ENCODE assay signal across 13 mouse cellular contexts in genomic region chr7:3442476-3443062, GRCm38 (mm10). TPM values are rescaled to one million over a fixed set of nuclear protein-coding genes. Genes with fewer than 3 reads are reported as not detected.
DNase-seq lines count a peak whose midpoint lies in the region; ATAC-seq and TF ChIP-seq lines count a peak whose summit lies in the region.
"Had no signal": no experiment of that assay in that cellular context is flagged by ENCODE, and none has a peak within 500 bp of the region (broad histone marks: within the 10 kb centered on the region; RNA-seq: fewer than 3 reads in every experiment).

No protein-coding gene starts in this region.

- no peak overlapping the region for H3K4me3 ChIP-seq in hindbrain, postnatal 0 days (ENCODE audit: low read length)
- no peak overlapping the region for H3K4me3 ChIP-seq in midbrain, embryonic 14.5 days (replicated peaks; ENCODE audit: low read depth, low read length)
- H3K4me3 ChIP-seq: megakaryocyte, embryonic 14.5 days had no signal

- H3K27ac ChIP-seq in hindbrain, postnatal 0 days: no peak overlapping the region
- H3K27ac ChIP-seq in midbrain, embryonic 14.5 days (replicated peaks; ENCODE audit: low read depth, low read length): no peak overlapping the region

- H3K4me1 ChIP-seq in hindbrain, postnatal 0 days (ENCODE audit: insufficient read depth, low read length): no peaks in the 10 kb centered on the region
- H3K4me1 ChIP-seq in midbrain, embryonic 14.5 days (ENCODE audit: control insufficient read depth, insufficient read depth, low read length): no peaks in the 10 kb centered on the region
- H3K4me1 ChIP-seq: megakaryocyte, embryonic 14.5 days had no signal

- peak; percentile 96 for DNase-seq in A20 (ENCODE audit: low read depth, low spot score)
- DNase-seq in MEL-GATA-1-ER (ENCODE audit: extremely low read depth, low read depth): peak; percentile 67
- peak; percentile 40 to 44 for DNase-seq in lung, postnatal 4 days
- DNase-seq in spleen, postnatal 10 days (ENCODE audit: low spot score in 2 of 2): peak; percentile 7 to 58
- DNase-seq in kidney, adult 9 months: no peak
- DNase-seq in hindbrain, postnatal 0 days (ENCODE audit: low spot score): no peak
- no peak for DNase-seq in midbrain, embryonic 14.5 days
- DNase-seq: cerebellum, adult 8-10 months; heart, postnatal 36 days; kidney, postnatal 36 days had no signal

- H3K9ac ChIP-seq in hindbrain, postnatal 0 days (replicated peaks; ENCODE audit: low read length): no peak overlapping the region
- no peak overlapping the region for H3K9ac ChIP-seq in midbrain, embryonic 14.5 days (replicated peaks; ENCODE audit: low read length)

- H3K27me3 ChIP-seq in hindbrain, postnatal 0 days (ENCODE audit: insufficient read depth, low read length): no peaks in the 10 kb centered on the region
- no peaks in the 10 kb centered on the region for H3K27me3 ChIP-seq in midbrain, embryonic 14.5 days (ENCODE audit: control insufficient read depth, insufficient read depth, low read length)
- H3K27me3 ChIP-seq: megakaryocyte, embryonic 14.5 days had no signal

- H3K4me2 ChIP-seq in hindbrain, postnatal 0 days (ENCODE audit: low read depth, low read length): no peak overlapping the region
- H3K4me2 ChIP-seq in midbrain, embryonic 14.5 days (ENCODE audit: low read length): no peak overlapping the region

- ATAC-seq in hindbrain, postnatal 0 days: no peak
- no peak for ATAC-seq in midbrain, embryonic 14.5 days (ENCODE audit: low FRiP score, low TSS enrichment)

- no peaks in the 10 kb centered on the region for H3K9me3 ChIP-seq in hindbrain, postnatal 0 days (ENCODE audit: low read length)
- H3K9me3 ChIP-seq in midbrain, embryonic 14.5 days (ENCODE audit: control insufficient read depth, low read length): no peaks in the 10 kb centered on the region

- WGBS in hindbrain, postnatal 0 days: 79% methylated on average over 10 of the region's 10 CpGs
- 88% methylated on average over 10 of the region's 10 CpGs for WGBS in midbrain, embryonic 14.5 days

- no peak for TF ChIP-seq CTCF in hindbrain, postnatal 0 days (IDR thresholded peaks at IDR 0.05; ENCODE audit: low read depth)

- H3K36me3 ChIP-seq in hindbrain, postnatal 0 days (ENCODE audit: insufficient read depth, low read length): no peaks in the 10 kb centered on the region
- no peaks in the 10 kb centered on the region for H3K36me3 ChIP-seq in midbrain, embryonic 14.5 days (ENCODE audit: control insufficient read depth, insufficient read depth, low read length)

RNA-seq across cellular contexts. Expression of gene Cacng6, which starts 18.6 kb away (rescaled TPM):
- total RNA-seq in hindbrain, postnatal 0 days (2014; rRNA removed): not detected in 2 replicates
- 0.26 and 0.28 TPM in 2 replicates for polyA plus RNA-seq in hindbrain, postnatal 0 days (2015; fragmentation: Nextera tagmentation; extraction: Ambion mirVana)
- polyA plus RNA-seq in midbrain, embryonic 14.5 days (2014; fragmentation: Nextera tagmentation; extraction: Ambion mirVana): 0.18 TPM in 1 of 2 replicates, not detected in the other
- polyA plus RNA-seq: intestine, embryonic 14.5 days had no signal

RNA-seq across cellular contexts. Expression of gene Cacng8, which starts 52.1 kb away (rescaled TPM):
- total RNA-seq in hindbrain, postnatal 0 days (2014; rRNA removed): 36.5 and 49.0 TPM in 2 replicates
- polyA plus RNA-seq in hindbrain, postnatal 0 days (2015; fragmentation: Nextera tagmentation; extraction: Ambion mirVana): 15.0 and 16.1 TPM in 2 replicates
- 12.5 and 12.8 TPM in 2 replicates for polyA plus RNA-seq in midbrain, embryonic 14.5 days (2014; fragmentation: Nextera tagmentation; extraction: Ambion mirVana)
- total RNA-seq: heart, postnatal 36 days had no signal

RNA-seq across cellular contexts. Expression of gene Tarm1, which starts 59.9 kb away (rescaled TPM):
- total RNA-seq in hindbrain, postnatal 0 days (2014; rRNA removed): not detected in 2 replicates
- 0.10 TPM in 1 of 2 replicates, not detected in the other for polyA plus RNA-seq in hindbrain, postnatal 0 days (2015; fragmentation: Nextera tagmentation; extraction: Ambion mirVana)
- not detected in 2 replicates for polyA plus RNA-seq in midbrain, embryonic 14.5 days (2014; fragmentation: Nextera tagmentation; extraction: Ambion mirVana)
- total RNA-seq: heart, postnatal 36 days; left cerebral cortex, adult 18-20 months had no signal
- polyA plus RNA-seq: intestine, embryonic 14.5 days had no signal

Comparison
In these comparisons a context has a peak if more than half of its experiments do, and no peak if none do; other contexts are left out.
1. DNase-seq: peak in A20 (single experiment), MEL-GATA-1-ER (single experiment), lung, postnatal 4 days (2 of 2) and spleen, postnatal 10 days (2 of 2); none in kidney, adult 9 months (single experiment), hindbrain, postnatal 0 days (single experiment) and midbrain, embryonic 14.5 days (single experiment).